Mouse (Mus musculus) C2C12 (cell line): Measurements from ENCODE around the gene 1700109H08Rik.

ENCODE experiments used
- CTCF ChIP-seq: IDR thresholded peaks from one replicate; pipeline ENCODE4 v1.5.1; 2011; ENCODE audit not compliant: control insufficient read depth, insufficient read depth, insufficient read length
- MAX ChIP-seq: IDR thresholded peaks from one replicate; pipeline ENCODE4 v1.6.1; 2011; ENCODE audit warnings: mild to moderate bottlenecking, control low read depth
- MYOG ChIP-seq: IDR thresholded peaks from one replicate; pipeline ENCODE4 v1.6.1; 2011; ENCODE audit not compliant: control insufficient read depth, insufficient read length; ENCODE audit errors: extremely low read depth
- USF1 ChIP-seq: IDR thresholded peaks from one replicate; pipeline ENCODE4 v1.6.1; 2011; ENCODE audit warnings: low read depth, mild to moderate bottlenecking, control low read depth, moderate library complexity

GRCm38 (mm10) chr5:3554198-3554597 lies 17.2 kb upstream of the 1700109H08Rik start:
- TF ChIP-seq MYOG (no peak), MAX (no peak), CTCF (no peak), USF1 (no peak)
